Mouse (Mus musculus) hindbrain, postnatal 0 days (tissue): ENCODE results near the gene Nop56. TPM values are rescaled to one million over a fixed set of nuclear protein-coding genes. Genes with fewer than 3 reads are reported as not detected.

Experiments
- ATAC-seq: fragments of 200-750 bp; cut with Nextera tagmentation; 2 replicates; pipeline ENCODE4 v1.8.0; 2017; ENCODE audit warnings: mild to moderate bottlenecking, moderate TSS enrichment, moderate library complexity
- DNase-seq: peaks from one replicate; pipeline ENCODE4 v3.0.0-alpha.2; 2015; ENCODE audit warnings: low spot score
- H3K27ac ChIP-seq: fragments of 300-500 bp; sonication (generic); 2 replicates; pipeline ENCODE4 v1.5.1; 2014; ENCODE audit warnings: mild to moderate bottlenecking
- H3K27me3 ChIP-seq: fragments of 300-500 bp; sonication (generic); 2 replicates; pipeline ENCODE4 v1.6.1; 2014; ENCODE audit warnings: low read length, mixed read lengths; ENCODE audit not compliant: insufficient read depth
- H3K36me3 ChIP-seq: fragments of 300-500 bp; sonication (generic); 2 replicates; pipeline ENCODE4 v1.6.1; 2014; ENCODE audit warnings: low read length, mixed read lengths; ENCODE audit not compliant: insufficient read depth
- H3K4me1 ChIP-seq: fragments of 300-500 bp; sonication (generic); 2 replicates; pipeline ENCODE4 v1.6.1; 2014; ENCODE audit warnings: antibody characterized with exemption, low read length, mixed read lengths; ENCODE audit not compliant: insufficient read depth
- H3K4me2 ChIP-seq: fragments of 300-500 bp; sonication (generic); 2 replicates; pipeline ENCODE4 v1.6.1; 2014; ENCODE audit warnings: low read depth, mild to moderate bottlenecking, low read length, moderate library complexity, mixed read lengths
- H3K4me3 ChIP-seq: fragments of 300-500 bp; sonication (generic); 2 replicates; pipeline ENCODE4 v1.5.1; 2014; ENCODE audit warnings: low read length
- H3K9ac ChIP-seq: fragments of 300-500 bp; sonication (generic); replicated peaks from 2 replicates; pipeline ENCODE4 v1.6.1; 2014; ENCODE audit warnings: mild to moderate bottlenecking, low read length, moderate library complexity, mixed read lengths
- H3K9me3 ChIP-seq: fragments of 300-500 bp; sonication (generic); 2 replicates; pipeline ENCODE4 v1.6.1; 2016; ENCODE audit warnings: low read length, mixed read lengths
- CTCF ChIP-seq: IDR thresholded peaks from 2 replicates; pipeline ENCODE4 v1.5.1; 2016; ENCODE audit warnings: antibody characterized with exemption, control low read depth, low read depth
- WGBS: fragments of 180-500 bp; shearing (Covaris S2); extraction: QIAGEN DNeasy Blood & Tissue Kit; methylation state at CpG from one replicate; pipeline ENCODE4 v1.1.7; 2014; 5-methylcytosine and 5-hydroxymethylcytosine counted together
- polyA plus RNA-seq: library from polyadenylated mRNA; unstranded; fragments of >200 nt; fragmentation: Nextera tagmentation; extraction: Ambion mirVana; gene quantifications from 2 replicates; pipeline ENCODE4 v1.2.1, GENCODE M21; 2015
- total RNA-seq: library from RNA; depleted of rRNA; stranded (reverse); fragments of >200 nt; gene quantifications from 2 replicates; pipeline ENCODE4 v1.2.3, GENCODE M21; 2014

Gene Nop56
- total and polyA plus RNA-seq, 2 experiments from 2014 or later: 109 to 268 TPM

DNA sequence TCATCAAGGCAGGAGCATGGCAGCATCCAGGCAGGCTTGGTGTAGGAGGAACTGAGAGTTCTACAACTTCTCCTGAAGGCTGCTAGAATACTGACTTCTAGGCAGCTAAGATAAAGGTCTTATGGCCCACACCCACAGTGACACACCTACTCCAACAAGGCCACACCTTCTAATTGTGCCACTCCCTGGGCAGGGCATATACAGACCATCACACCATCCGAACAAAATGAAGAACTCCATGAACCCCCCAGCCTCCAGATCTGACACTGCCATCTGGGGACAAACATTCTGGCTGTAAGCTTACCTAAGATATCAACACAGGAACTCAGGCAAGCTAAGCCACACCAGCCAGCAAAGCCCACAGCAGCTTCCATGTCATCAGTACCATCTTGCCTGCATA lies 8.7 kb upstream of the Nop56 start:
- Histone ChIP-seq H3K4me3 (no peak overlapping the region), H3K27ac (no peak overlapping the region), H3K36me3 (no peaks in the 10 kb centered on the region), H3K4me2 (no peak overlapping the region), H3K9ac (no peak overlapping the region), H3K9me3 (no peaks in the 10 kb centered on the region), H3K4me1 (no peaks in the 10 kb centered on the region), H3K27me3 (no peaks in the 10 kb centered on the region)
- WGBS: 94% methylated on average over 1 of the region's 1 CpGs
- no peak for ATAC-seq
- no peak for DNase-seq
- TF ChIP-seq CTCF: no peak

DNA sequence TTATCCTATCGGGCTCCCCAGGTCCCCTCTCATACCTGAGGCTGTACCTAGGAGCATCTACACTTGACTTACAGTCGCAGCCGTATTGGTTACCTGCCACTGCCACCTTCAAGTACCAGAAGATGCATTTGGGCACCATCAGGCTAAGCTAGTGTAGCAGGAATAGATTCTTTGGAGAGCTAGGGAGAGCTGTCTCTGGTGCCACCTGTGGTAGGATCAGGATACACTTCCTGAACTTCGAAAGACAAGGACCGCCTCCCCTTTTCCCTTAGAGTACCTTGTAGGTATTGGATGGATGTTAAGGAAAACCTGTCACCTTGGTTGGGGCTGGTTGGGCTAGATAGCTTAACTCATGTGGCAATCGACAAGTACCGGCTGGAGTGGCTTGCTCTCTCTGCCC lies 6.2 kb upstream of the Nop56 start:
- H3K4me3 ChIP-seq: no peak overlapping the region
- H3K27ac ChIP-seq: no peak overlapping the region
- H3K9me3 ChIP-seq: no peaks in the 10 kb centered on the region
- no peaks in the 10 kb centered on the region for H3K4me1 ChIP-seq
- H3K36me3 ChIP-seq: no peaks in the 10 kb centered on the region
- H3K27me3 ChIP-seq: no peaks in the 10 kb centered on the region
- TF ChIP-seq CTCF: peak; percentile 24
- no peak overlapping the region for H3K9ac ChIP-seq
- ATAC-seq (no peak), DNase-seq (no peak)
- whole genome bisulfite sequencing: 68% methylated on average over 7 of the region's 7 CpGs
- H3K4me2 ChIP-seq: no peak overlapping the region

DNA sequence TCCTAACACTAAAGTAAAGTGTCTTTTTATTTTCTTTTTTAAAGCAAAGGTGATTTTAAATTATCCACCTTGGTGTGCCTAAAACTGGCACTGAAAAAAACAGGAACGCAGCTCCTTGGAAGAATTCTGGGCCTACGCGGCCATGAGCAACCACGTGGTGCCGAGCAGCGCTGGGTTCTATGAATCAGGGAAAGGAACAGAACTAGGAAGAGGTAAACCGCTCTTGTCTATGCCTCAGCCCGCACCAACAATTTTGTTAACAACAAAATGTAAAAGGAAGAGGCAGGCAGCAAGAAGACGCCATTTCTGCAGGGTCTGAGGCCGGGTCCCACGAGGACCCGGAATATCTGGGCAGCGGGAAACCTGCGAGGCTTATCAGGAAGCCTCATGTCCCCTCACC lies 498 bp upstream of the Nop56 start:
- peak overlapping the region; percentile 83 for H3K9ac ChIP-seq
- ATAC-seq (0 out of 2 replicates have a peak, but pooled peaks have one; percentile 6), DNase-seq (peak; percentile 43)
- H3K4me2 ChIP-seq: peak overlapping the region; percentile 87
- peaks cover 22% of the 10 kb centered on the region for H3K36me3 ChIP-seq
- H3K4me3 ChIP-seq: peak overlapping the region; percentile 70
- H3K9me3 ChIP-seq: no peaks in the 10 kb centered on the region
- peaks cover 5% of the 10 kb centered on the region for H3K4me1 ChIP-seq
- WGBS: 1% methylated on average over 14 of the region's 14 CpGs
- H3K27ac ChIP-seq: peak overlapping the region; percentile 96
- no peaks in the 10 kb centered on the region for H3K27me3 ChIP-seq
- no peak for TF ChIP-seq CTCF

DNA sequence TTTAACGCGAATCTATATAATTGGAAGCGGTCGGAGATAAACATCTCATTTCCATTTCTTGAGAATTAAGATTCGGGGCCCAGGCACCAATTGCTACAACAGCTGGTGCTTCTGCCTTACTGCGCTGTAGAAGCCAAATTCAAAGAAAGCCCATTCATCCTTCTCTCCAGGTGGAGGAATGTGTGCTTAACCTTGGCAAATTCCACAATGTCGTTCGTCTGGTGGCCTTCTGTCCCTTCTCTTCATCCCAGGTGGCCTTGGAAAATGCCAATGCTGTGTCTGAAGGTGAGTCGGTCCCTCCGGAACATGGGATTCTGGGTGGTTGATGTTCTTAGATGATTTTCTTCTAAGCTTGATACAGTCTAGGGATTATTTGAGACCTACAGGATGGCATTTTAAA lies 632 bp downstream of the Nop56 start:
- 1% methylated on average over 10 of the region's 10 CpGs for WGBS
- peaks cover 30% of the 10 kb centered on the region for H3K36me3 ChIP-seq
- DNase-seq (no peak), ATAC-seq (no peak)
- H3K4me2 ChIP-seq: peak overlapping the region; percentile 87
- H3K4me1 ChIP-seq: peaks cover 5% of the 10 kb centered on the region
- no peaks in the 10 kb centered on the region for H3K27me3 ChIP-seq
- no peak for TF ChIP-seq CTCF
- H3K27ac ChIP-seq: peak overlapping the region; percentile 96
- peak overlapping the region; percentile 70 for H3K4me3 ChIP-seq
- H3K9me3 ChIP-seq: no peaks in the 10 kb centered on the region
- peak overlapping the region; percentile 83 for H3K9ac ChIP-seq

DNA sequence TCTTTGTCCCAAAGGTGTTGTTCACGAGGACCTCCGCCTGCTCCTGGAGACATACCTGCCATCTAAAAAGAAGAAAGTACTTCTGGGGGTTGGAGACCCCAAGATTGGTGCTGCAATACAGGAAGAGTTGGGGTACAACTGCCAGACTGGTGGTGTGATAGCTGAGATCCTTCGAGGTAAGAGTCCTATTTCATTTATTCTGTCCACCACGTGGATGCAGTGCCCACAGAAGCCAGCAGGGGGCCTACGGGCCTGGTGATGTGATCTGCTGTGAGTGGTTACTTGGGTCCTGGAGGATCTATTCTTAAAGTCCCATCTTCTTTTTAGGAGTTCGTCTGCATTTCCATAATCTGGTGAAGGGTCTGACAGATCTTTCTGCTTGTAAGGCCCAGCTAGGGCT lies 1.4 kb downstream of the Nop56 start:
- peaks cover 37% of the 10 kb centered on the region for H3K36me3 ChIP-seq
- DNase-seq (peak; percentile 78), ATAC-seq (no peak)
- WGBS: 44% methylated on average over 6 of the region's 6 CpGs
- no peak overlapping the region for H3K9ac ChIP-seq
- peaks cover 5% of the 10 kb centered on the region for H3K4me1 ChIP-seq
- H3K27me3 ChIP-seq: no peaks in the 10 kb centered on the region
- no peak overlapping the region for H3K27ac ChIP-seq
- H3K4me2 ChIP-seq: peak overlapping the region; percentile 87
- peak; percentile 78 for TF ChIP-seq CTCF
- H3K4me3 ChIP-seq: peak overlapping the region; percentile 70
- H3K9me3 ChIP-seq: no peaks in the 10 kb centered on the region

DNA sequence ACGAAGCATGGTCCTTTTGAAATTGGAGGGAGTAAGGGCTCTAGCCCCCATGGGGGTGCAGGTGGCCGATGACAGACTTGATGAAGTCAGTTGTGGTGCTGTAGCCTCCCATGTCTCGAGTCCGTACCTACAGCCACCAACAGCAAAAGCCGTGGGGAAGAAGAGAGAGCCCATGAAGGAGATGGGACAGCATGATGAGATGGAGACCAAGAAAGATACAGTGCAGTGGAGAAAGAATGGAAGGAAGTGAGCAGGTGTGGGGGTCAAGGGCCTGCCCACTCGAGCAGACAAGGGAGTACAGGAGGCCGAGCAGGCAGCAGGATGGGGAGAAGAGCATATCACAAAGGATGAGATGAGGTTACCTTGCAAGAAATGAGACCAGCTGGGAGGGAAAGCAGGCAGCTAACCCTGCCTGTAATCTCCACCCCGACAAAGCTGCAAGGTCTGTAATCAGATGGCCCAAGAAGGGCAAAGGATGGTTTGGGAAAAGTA lies 5.4 kb downstream of the Nop56 start:
- Histone ChIP-seq H3K36me3 (peaks cover 50% of the 10 kb centered on the region), H3K4me3 (no peak overlapping the region), H3K4me1 (peaks cover 12% of the 10 kb centered on the region), H3K27me3 (no peaks in the 10 kb centered on the region), H3K9ac (no peak overlapping the region), H3K4me2 (no peak overlapping the region), H3K9me3 (no peaks in the 10 kb centered on the region), H3K27ac (no peak overlapping the region)
- TF ChIP-seq CTCF: no peak
- 48% methylated on average over 8 of the region's 8 CpGs for WGBS
- ATAC-seq (no peak), DNase-seq (no peak)

- Histone ChIP-seq H3K4me1 (peaks cover 15% of the 10 kb centered on the region), H3K36me3 (peaks cover 50% of the 10 kb centered on the region), H3K27ac (no peak overlapping the region), H3K27me3 (no peaks in the 10 kb centered on the region), H3K4me3 (no peak overlapping the region), H3K9me3 (no peaks in the 10 kb centered on the region), H3K9ac (no peak overlapping the region), H3K4me2 (no peak overlapping the region)
- no peak for ATAC-seq
- no peak for TF ChIP-seq CTCF
- no peak for DNase-seq
- WGBS: 68% methylated on average over 7 of the region's 7 CpGs
Observed at GRCm38 (mm10) chr2:130280224-130280623, 6.0 kb downstream of the Nop56 start.
